Mouse (Mus musculus): ENCODE data around the gene Nhsl1. TPM values are rescaled to one million over a fixed set of nuclear protein-coding genes. Genes with fewer than 3 reads are reported as not detected.

Nhsl1 gene
- polyA plus RNA-seq, 1 experiment from 2014 or later, result 12.6 TPM

GRCm38 (mm10) chr10:18388784-18389575 lies 70.2 kb downstream of the Nhsl1 start:
- DNase-seq (ENCODE audit: low spot score), result peak; percentile 67
- 47% methylated on average over 10 of the region's 10 CpGs for WGBS
- Histone ChIP-seq H3K27ac (replicated peaks) (no peak overlapping the region), H3K9me3 (no peaks in the 10 kb centered on the region), H3K27me3 (replicated peaks; ENCODE audit: low read depth, poor library complexity, severe bottlenecking) (no peaks in the 10 kb centered on the region), H3K4me3 (no peak overlapping the region), H3K36me3 (replicated peaks) (no peaks in the 10 kb centered on the region), H3K4me1 (peaks cover 22% of the 10 kb centered on the region)

GRCm38 (mm10) chr10:18390004-18390403 lies 71.2 kb downstream of the Nhsl1 start:
- WGBS, result 90% methylated on average over 15 of the region's 15 CpGs
- Histone ChIP-seq H3K4me3 (no peak overlapping the region), H3K27ac (replicated peaks) (no peak overlapping the region), H3K36me3 (replicated peaks) (no peaks in the 10 kb centered on the region), H3K4me1 (peaks cover 21% of the 10 kb centered on the region), H3K27me3 (replicated peaks; ENCODE audit: low read depth, poor library complexity, severe bottlenecking) (no peaks in the 10 kb centered on the region), H3K9me3 (no peaks in the 10 kb centered on the region)
- DNase-seq (ENCODE audit: low spot score), result no peak

- no peaks in the 10 kb centered on the region for H3K9me3 ChIP-seq
- peaks cover 21% of the 10 kb centered on the region for H3K4me1 ChIP-seq
- no peak overlapping the region for H3K4me3 ChIP-seq
- no peak overlapping the region for H3K27ac ChIP-seq (replicated peaks)
- 45% methylated on average over 5 of the region's 5 CpGs for WGBS
- no peak for DNase-seq (ENCODE audit: low spot score)
- no peaks in the 10 kb centered on the region for H3K36me3 ChIP-seq (replicated peaks)
- no peaks in the 10 kb centered on the region for H3K27me3 ChIP-seq (replicated peaks; ENCODE audit: low read depth, poor library complexity, severe bottlenecking)
Measured at GRCm38 (mm10) chr10:18391608-18392007, 72.8 kb downstream of the Nhsl1 start.

- Histone ChIP-seq H3K27me3 (replicated peaks; ENCODE audit: low read depth, poor library complexity, severe bottlenecking) (no peaks in the 10 kb centered on the region), H3K4me3 (no peak overlapping the region), H3K27ac (replicated peaks) (no peak overlapping the region), H3K4me1 (peaks cover 15% of the 10 kb centered on the region), H3K36me3 (replicated peaks) (no peaks in the 10 kb centered on the region), H3K9me3 (no peaks in the 10 kb centered on the region)
- WGBS, result 79% methylated on average over 6 of the region's 6 CpGs
- no peak for DNase-seq (ENCODE audit: low spot score)
Measured at GRCm38 (mm10) chr10:18392268-18392667, 73.5 kb downstream of the Nhsl1 start.

- peaks cover 14% of the 10 kb centered on the region for H3K4me1 ChIP-seq
- H3K36me3 ChIP-seq (replicated peaks), result no peaks in the 10 kb centered on the region
- H3K9me3 ChIP-seq, result no peaks in the 10 kb centered on the region
- peak; percentile 38 for DNase-seq (ENCODE audit: low spot score)
- H3K27me3 ChIP-seq (replicated peaks; ENCODE audit: low read depth, poor library complexity, severe bottlenecking), result no peaks in the 10 kb centered on the region
- H3K4me3 ChIP-seq, result no peak overlapping the region
- 50% methylated on average over 3 of the region's 3 CpGs for WGBS
- no peak overlapping the region for H3K27ac ChIP-seq (replicated peaks)
Measured at GRCm38 (mm10) chr10:18393740-18394139, 75.0 kb downstream of the Nhsl1 start.

GRCm38 (mm10) chr10:18394270-18394669 lies 75.5 kb downstream of the Nhsl1 start:
- H3K4me3 ChIP-seq, result no peak overlapping the region
- no peaks in the 10 kb centered on the region for H3K27me3 ChIP-seq (replicated peaks; ENCODE audit: low read depth, poor library complexity, severe bottlenecking)
- H3K9me3 ChIP-seq, result no peaks in the 10 kb centered on the region
- WGBS, result 80% methylated on average over 7 of the region's 7 CpGs
- H3K36me3 ChIP-seq (replicated peaks), result no peaks in the 10 kb centered on the region
- DNase-seq (ENCODE audit: low spot score), result no peak
- peaks cover 11% of the 10 kb centered on the region for H3K4me1 ChIP-seq
- no peak overlapping the region for H3K27ac ChIP-seq (replicated peaks)

- H3K36me3 ChIP-seq (replicated peaks), result no peaks in the 10 kb centered on the region
- H3K27ac ChIP-seq (replicated peaks), result no peak overlapping the region
- H3K4me3 ChIP-seq, result no peak overlapping the region
- 76% methylated on average over 7 of the region's 7 CpGs for WGBS
- no peak for DNase-seq (ENCODE audit: low spot score)
- no peaks in the 10 kb centered on the region for H3K9me3 ChIP-seq
- peaks cover 18% of the 10 kb centered on the region for H3K4me1 ChIP-seq
- H3K27me3 ChIP-seq (replicated peaks; ENCODE audit: low read depth, poor library complexity, severe bottlenecking), result no peaks in the 10 kb centered on the region
Measured at GRCm38 (mm10) chr10:18400089-18400644, 81.4 kb downstream of the Nhsl1 start.

GRCm38 (mm10) chr10:18400998-18401397 lies 82.2 kb downstream of the Nhsl1 start:
- H3K4me3 ChIP-seq, result no peak overlapping the region
- 86% methylated on average over 8 of the region's 8 CpGs for WGBS
- no peak overlapping the region for H3K27ac ChIP-seq (replicated peaks)
- no peak for DNase-seq (ENCODE audit: low spot score)
- H3K27me3 ChIP-seq (replicated peaks; ENCODE audit: low read depth, poor library complexity, severe bottlenecking), result no peaks in the 10 kb centered on the region
- peaks cover 18% of the 10 kb centered on the region for H3K4me1 ChIP-seq
- no peaks in the 10 kb centered on the region for H3K36me3 ChIP-seq (replicated peaks)
- H3K9me3 ChIP-seq, result no peaks in the 10 kb centered on the region

GRCm38 (mm10) chr10:18403992-18404391 lies 85.2 kb downstream of the Nhsl1 start:
- Histone ChIP-seq H3K4me1 (peaks cover 37% of the 10 kb centered on the region), H3K36me3 (replicated peaks) (no peaks in the 10 kb centered on the region), H3K27ac (replicated peaks) (no peak overlapping the region), H3K4me3 (no peak overlapping the region), H3K27me3 (replicated peaks; ENCODE audit: low read depth, poor library complexity, severe bottlenecking) (no peaks in the 10 kb centered on the region), H3K9me3 (no peaks in the 10 kb centered on the region)
- WGBS, result 43% methylated on average over 2 of the region's 2 CpGs
- no peak for DNase-seq (ENCODE audit: low spot score)

GRCm38 (mm10) chr10:18404679-18405078 lies 85.9 kb downstream of the Nhsl1 start:
- no peak overlapping the region for H3K27ac ChIP-seq (replicated peaks)
- H3K9me3 ChIP-seq, result no peaks in the 10 kb centered on the region
- peaks cover 44% of the 10 kb centered on the region for H3K4me1 ChIP-seq
- no peak for DNase-seq (ENCODE audit: low spot score)
- H3K4me3 ChIP-seq, result no peak overlapping the region
- no peaks in the 10 kb centered on the region for H3K27me3 ChIP-seq (replicated peaks; ENCODE audit: low read depth, poor library complexity, severe bottlenecking)
- no peaks in the 10 kb centered on the region for H3K36me3 ChIP-seq (replicated peaks)
- 55% methylated on average over 5 of the region's 5 CpGs for WGBS

GRCm38 (mm10) chr10:18407062-18407830 lies 88.5 kb downstream of the Nhsl1 start:
- Histone ChIP-seq H3K27me3 (replicated peaks; ENCODE audit: low read depth, poor library complexity, severe bottlenecking) (no peaks in the 10 kb centered on the region), H3K4me3 (peak overlapping the region; percentile 66), H3K36me3 (replicated peaks) (no peaks in the 10 kb centered on the region), H3K27ac (replicated peaks) (peak overlapping the region; percentile 89), H3K4me1 (peaks cover 58% of the 10 kb centered on the region), H3K9me3 (no peaks in the 10 kb centered on the region)
- 1% methylated on average over 21 of the region's 21 CpGs for WGBS
- DNase-seq (ENCODE audit: low spot score), result peak; percentile 89

GRCm38 (mm10) chr10:18408128-18408527 lies 89.3 kb downstream of the Nhsl1 start:
- Histone ChIP-seq H3K27me3 (replicated peaks; ENCODE audit: low read depth, poor library complexity, severe bottlenecking) (no peaks in the 10 kb centered on the region), H3K36me3 (replicated peaks) (no peaks in the 10 kb centered on the region), H3K4me3 (peak overlapping the region; percentile 66), H3K9me3 (no peaks in the 10 kb centered on the region), H3K27ac (replicated peaks) (peak overlapping the region; percentile 89), H3K4me1 (peaks cover 59% of the 10 kb centered on the region)
- WGBS, result 7% methylated on average over 11 of the region's 11 CpGs
- DNase-seq (ENCODE audit: low spot score), result peak; percentile 49
